Mouse (Mus musculus) brown adipose tissue, adult 24 weeks (tissue): ENCODE measurements around the gene Nlrp1b. TPM values are rescaled to one million over a fixed set of nuclear protein-coding genes. Genes with fewer than 3 reads are reported as not detected.

Experiments used
- polyA plus RNA-seq: library from polyadenylated mRNA; stranded (reverse); fragments of >200 nt; gene quantifications from 2 replicates; pipeline ENCODE4 v1.2.4, GENCODE M21; 2012; ENCODE audit not compliant: missing spikeins, insufficient read depth, insufficient read length

Nlrp1b gene
- polyA plus RNA-seq, 1 experiment, result 0.40 TPM

Other genes with a start within 250 kb of the Nlrp1b start
- 190 and 210 TPM in 2 replicates for gene C1qbp, start 247.7 kb downstream of the Nlrp1b start, polyA plus RNA-seq
- 6.9 and 10.0 TPM in 2 replicates for gene Dhx33, start 226.3 kb downstream of the Nlrp1b start, polyA plus RNA-seq
- 6.8 and 13.4 TPM in 2 replicates for gene Mis12, start 211.1 kb downstream of the Nlrp1b start, polyA plus RNA-seq
- gene Derl2, start 210.9 kb downstream of the Nlrp1b start, polyA plus RNA-seq, result 45.4 and 48.1 TPM in 2 replicates
- not detected in 2 replicates for gene 6330403K07Rik, start 197.2 kb downstream of the Nlrp1b start, polyA plus RNA-seq
- gene Nlrp1a, start 86.0 kb downstream of the Nlrp1b start, polyA plus RNA-seq, result 0.42 TPM in 1 of 2 replicates, not detected in the other